Mouse (Mus musculus) megakaryocyte-erythroid progenitor cell, adult 5-6 weeks (primary cell): Measurements from ENCODE around the gene Fance. TPM values are rescaled to one million over a fixed set of nuclear protein-coding genes. Genes with fewer than 3 reads are reported as not detected.
A peak's percentile ranks its signal among the peaks of the same experiment; 100 is the strongest.

Source experiments
- ATAC-seq: replicated peaks from 2 replicates; pipeline ENCODE4 v1.8.0; 2016; ENCODE audit warnings: mild to moderate bottlenecking, inconsistent platforms; ENCODE audit not compliant: severe bottlenecking, poor library complexity, low FRiP score, low TSS enrichment
- total RNA-seq, 2 experiments: library from RNA; stranded (forward) in 1 of 2; stranded (reverse) in 1 of 2; fragments of 200-1000, 215-1000 nt in 1 of 2; fragments of >200 nt in 1 of 2; fragmentation: Nextera tagmentation in 1 of 2; gene quantifications; 2 replicates each; pipeline ENCODE4 v1.2.3; 2014 to 2017

Fance gene
- total RNA-seq, 2 experiments from 2014 or later, result 47.6 to 56.9 TPM

- ATAC-seq, result no peak
These were observed 23.1 kb upstream of the Fance start for GRCm38 (mm10) chr17:28290262-28290661.

GRCm38 (mm10) chr17:28290671-28291070 is 22.6 kb upstream of the Fance start:
- ATAC-seq, result 0 out of 2 replicates have a peak, but pooled peaks have one; percentile 26

- ATAC-seq, result 0 out of 2 replicates have a peak, but pooled peaks have one; percentile 20
These were observed 22.0 kb upstream of the Fance start for GRCm38 (mm10) chr17:28291346-28291745.

- no peak for ATAC-seq
These were observed 19.6 kb upstream of the Fance start for GRCm38 (mm10) chr17:28293716-28294115.

GRCm38 (mm10) chr17:28294449-28295333 is 18.6 kb upstream of the Fance start:
- ATAC-seq, result no peak; the same call in 1 of the 2 replicates

GRCm38 (mm10) chr17:28298888-28299287 is 14.4 kb upstream of the Fance start:
- no peak for ATAC-seq

GRCm38 (mm10) chr17:28299669-28300320 is 13.5 kb upstream of the Fance start:
- no peak for ATAC-seq

- no peak for ATAC-seq
These were observed 13.0 kb upstream of the Fance start for GRCm38 (mm10) chr17:28300323-28300722.

- ATAC-seq, result no peak
These were observed 12.5 kb upstream of the Fance start for GRCm38 (mm10) chr17:28300850-28301249.

GRCm38 (mm10) chr17:28305172-28305571 is 8.1 kb upstream of the Fance start:
- ATAC-seq, result no peak

GRCm38 (mm10) chr17:28308297-28309195 is 4.8 kb upstream of the Fance start:
- peak; percentile 63 for ATAC-seq

- no peak for ATAC-seq
These were observed 2.5 kb upstream of the Fance start for GRCm38 (mm10) chr17:28310831-28311230.

- no peak for ATAC-seq
These were observed 1.8 kb upstream of the Fance start for GRCm38 (mm10) chr17:28311366-28312132.

- ATAC-seq, result peak; percentile 38; the same call in 1 of the 2 replicates
These were observed 797 bp upstream of the Fance start for GRCm38 (mm10) chr17:28312232-28313211.

GRCm38 (mm10) chr17:28313880-28314225 is 534 bp downstream of the Fance start:
- ATAC-seq, result no peak

- no peak for ATAC-seq
These were observed 2.4 kb downstream of the Fance start for GRCm38 (mm10) chr17:28315611-28316160.

- ATAC-seq, result no peak
These were observed 3.2 kb downstream of the Fance start for GRCm38 (mm10) chr17:28316476-28316875.

GRCm38 (mm10) chr17:28317091-28317490 is 3.8 kb downstream of the Fance start:
- ATAC-seq, result no peak
